Mouse (Mus musculus) embryonic fibroblast, embryonic 13.5 days (primary cell): Measurements from ENCODE around the gene Tor4a.

ENCODE experiments used
- CTCF ChIP-seq: IDR thresholded peaks from 2 replicates; pipeline ENCODE4 v1.5.1; 2011; ENCODE audit warnings: mild to moderate bottlenecking, control low read depth, low read length, moderate library complexity, borderline replicate concordance; ENCODE audit not compliant: insufficient read depth
- POLR2A ChIP-seq: IDR thresholded peaks from 2 replicates; pipeline ENCODE4 v1.6.1; 2011; ENCODE audit warnings: low read depth, mild to moderate bottlenecking, control low read depth, low read length, moderate library complexity

- no peak for TF ChIP-seq POLR2A
- no peak for TF ChIP-seq CTCF
These were observed 45.3 kb downstream of the Tor4a start for GRCm38 (mm10) chr2:25151280-25151956.
